Mouse (Mus musculus) hindbrain, postnatal 0 days (tissue): ENCODE data around the gene Ankrd44. TPM values are rescaled to one million over a fixed set of nuclear protein-coding genes. Genes with fewer than 3 reads are reported as not detected.

Experiments
- ATAC-seq: fragments of 200-750 bp; cut with Nextera tagmentation; 2 replicates; pipeline ENCODE4 v1.8.0; 2017; ENCODE audit warnings: mild to moderate bottlenecking, moderate TSS enrichment, moderate library complexity
- DNase-seq: peaks from one replicate; pipeline ENCODE4 v3.0.0-alpha.2; 2015; ENCODE audit warnings: low spot score
- H3K27ac ChIP-seq: fragments of 300-500 bp; sonication (generic); 2 replicates; pipeline ENCODE4 v1.5.1; 2014; ENCODE audit warnings: mild to moderate bottlenecking
- H3K27me3 ChIP-seq: fragments of 300-500 bp; sonication (generic); 2 replicates; pipeline ENCODE4 v1.6.1; 2014; ENCODE audit warnings: low read length, mixed read lengths; ENCODE audit not compliant: insufficient read depth
- H3K36me3 ChIP-seq: fragments of 300-500 bp; sonication (generic); 2 replicates; pipeline ENCODE4 v1.6.1; 2014; ENCODE audit warnings: low read length, mixed read lengths; ENCODE audit not compliant: insufficient read depth
- H3K4me1 ChIP-seq: fragments of 300-500 bp; sonication (generic); 2 replicates; pipeline ENCODE4 v1.6.1; 2014; ENCODE audit warnings: antibody characterized with exemption, low read length, mixed read lengths; ENCODE audit not compliant: insufficient read depth
- H3K4me2 ChIP-seq: fragments of 300-500 bp; sonication (generic); 2 replicates; pipeline ENCODE4 v1.6.1; 2014; ENCODE audit warnings: low read depth, mild to moderate bottlenecking, low read length, moderate library complexity, mixed read lengths
- H3K4me3 ChIP-seq: fragments of 300-500 bp; sonication (generic); 2 replicates; pipeline ENCODE4 v1.5.1; 2014; ENCODE audit warnings: low read length
- H3K9ac ChIP-seq: fragments of 300-500 bp; sonication (generic); replicated peaks from 2 replicates; pipeline ENCODE4 v1.6.1; 2014; ENCODE audit warnings: mild to moderate bottlenecking, low read length, moderate library complexity, mixed read lengths
- H3K9me3 ChIP-seq: fragments of 300-500 bp; sonication (generic); 2 replicates; pipeline ENCODE4 v1.6.1; 2016; ENCODE audit warnings: low read length, mixed read lengths
- CTCF ChIP-seq: IDR thresholded peaks from 2 replicates; pipeline ENCODE4 v1.5.1; 2016; ENCODE audit warnings: antibody characterized with exemption, control low read depth, low read depth
- WGBS: fragments of 180-500 bp; shearing (Covaris S2); extraction: QIAGEN DNeasy Blood & Tissue Kit; methylation state at CpG from one replicate; pipeline ENCODE4 v1.1.7; 2014; 5-methylcytosine and 5-hydroxymethylcytosine counted together
- polyA plus RNA-seq: library from polyadenylated mRNA; unstranded; fragments of >200 nt; fragmentation: Nextera tagmentation; extraction: Ambion mirVana; gene quantifications from 2 replicates; pipeline ENCODE4 v1.2.1, GENCODE M21; 2015
- total RNA-seq: library from RNA; depleted of rRNA; stranded (reverse); fragments of >200 nt; gene quantifications from 2 replicates; pipeline ENCODE4 v1.2.3, GENCODE M21; 2014

Gene Ankrd44
- total and polyA plus RNA-seq, 2 experiments from 2014 or later = 13.7 to 82.9 TPM

DNA sequence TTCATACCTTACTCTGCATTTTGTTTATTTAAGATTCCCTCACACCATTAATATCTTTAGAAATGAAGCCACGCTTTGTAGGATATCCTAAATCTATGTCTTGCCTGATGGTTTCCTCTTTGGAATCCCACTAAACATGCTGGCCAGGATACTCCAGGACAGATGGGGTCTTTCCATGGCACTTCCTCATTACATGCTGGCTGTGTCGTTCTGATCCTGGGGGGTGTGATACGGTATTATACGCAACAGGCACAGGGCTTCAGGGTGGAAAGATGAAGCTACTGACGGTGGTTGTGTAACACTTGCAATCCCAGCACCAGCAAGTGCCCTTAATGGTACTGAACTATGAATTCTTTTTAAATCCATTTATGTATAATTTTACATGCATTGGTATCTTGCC is 182.0 kb downstream of the Ankrd44 start:
- H3K4me2 ChIP-seq = no peak overlapping the region
- H3K9ac ChIP-seq = no peak overlapping the region
- no peaks in the 10 kb centered on the region for H3K9me3 ChIP-seq
- no peak for TF ChIP-seq CTCF
- DNase-seq (no peak), ATAC-seq (no peak)
- 64% methylated on average over 5 of the region's 5 CpGs for WGBS
- H3K27me3 ChIP-seq = no peaks in the 10 kb centered on the region
- H3K36me3 ChIP-seq = no peaks in the 10 kb centered on the region
- H3K27ac ChIP-seq = no peak overlapping the region
- no peaks in the 10 kb centered on the region for H3K4me1 ChIP-seq
- no peak overlapping the region for H3K4me3 ChIP-seq

DNA sequence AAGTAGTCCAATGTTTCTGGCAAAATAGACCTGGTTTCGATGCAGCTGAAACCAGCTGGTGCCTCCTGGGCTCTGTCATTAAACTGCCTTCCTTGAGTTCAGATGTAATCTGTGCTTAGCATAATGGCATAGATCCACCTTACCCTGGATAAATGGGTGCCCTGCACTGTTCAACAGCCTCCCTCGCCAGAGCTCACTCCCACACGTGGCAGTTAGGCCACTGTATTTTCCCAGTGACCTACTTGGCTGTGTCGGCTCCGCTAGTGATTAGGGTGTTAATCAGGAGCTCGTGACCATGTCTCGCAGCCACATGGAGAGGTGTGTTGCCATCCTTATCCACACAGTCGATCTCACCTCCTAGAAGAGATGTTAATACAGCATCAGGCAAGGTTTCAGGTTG is 183.1 kb downstream of the Ankrd44 start:
- no peaks in the 10 kb centered on the region for H3K27me3 ChIP-seq
- no peaks in the 10 kb centered on the region for H3K9me3 ChIP-seq
- H3K36me3 ChIP-seq = no peaks in the 10 kb centered on the region
- H3K4me3 ChIP-seq = no peak overlapping the region
- H3K27ac ChIP-seq = no peak overlapping the region
- WGBS = 69% methylated on average over 8 of the region's 8 CpGs
- H3K4me1 ChIP-seq = no peaks in the 10 kb centered on the region
- H3K9ac ChIP-seq = no peak overlapping the region
- ATAC-seq (no peak), DNase-seq (no peak)
- H3K4me2 ChIP-seq = no peak overlapping the region
- no peak for TF ChIP-seq CTCF

DNA sequence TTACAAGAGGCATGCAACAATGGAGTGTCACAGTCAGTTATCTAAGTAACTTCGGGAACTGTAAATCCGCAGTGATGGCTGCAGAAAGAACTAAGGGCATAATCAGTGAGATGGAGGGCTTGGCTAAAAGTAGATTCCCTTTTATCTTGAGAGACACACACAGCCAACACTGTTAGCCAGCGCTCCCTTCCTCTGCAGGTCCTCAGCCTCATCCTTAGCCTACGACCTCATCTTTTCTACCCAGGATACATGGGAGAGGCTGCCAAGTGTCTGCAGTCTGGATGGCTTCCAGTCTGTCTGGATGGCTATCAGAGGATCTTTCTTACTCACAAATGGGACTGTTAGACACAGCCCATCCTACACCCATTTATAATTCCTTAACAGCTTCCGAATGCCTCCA is 185.3 kb downstream of the Ankrd44 start:
- no peak overlapping the region for H3K4me3 ChIP-seq

DNA sequence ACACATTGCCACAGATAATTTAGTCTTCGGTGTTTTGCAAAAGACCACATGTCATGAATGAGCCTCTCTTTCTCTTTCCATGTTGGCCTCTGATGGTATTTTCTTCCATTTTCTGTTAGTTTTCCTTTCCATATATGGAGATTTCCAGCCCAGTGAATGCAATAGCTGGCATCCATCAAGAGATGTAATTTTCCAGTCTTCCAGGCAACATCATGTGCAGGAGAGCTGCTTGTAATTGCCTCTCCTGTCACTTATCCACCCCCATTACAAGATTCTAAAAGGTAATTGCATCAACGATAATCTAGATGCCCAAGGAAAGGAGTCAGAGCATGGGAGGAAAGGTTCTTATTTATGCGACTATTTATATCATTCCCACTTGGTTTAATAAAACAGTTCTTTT is 188.7 kb downstream of the Ankrd44 start:
- H3K4me2 ChIP-seq = no peak overlapping the region
- no peaks in the 10 kb centered on the region for H3K9me3 ChIP-seq
- H3K9ac ChIP-seq = no peak overlapping the region
- no peak overlapping the region for H3K27ac ChIP-seq
- peaks cover 6% of the 10 kb centered on the region; the same call in 1 of the 2 replicates for H3K4me1 ChIP-seq
- ATAC-seq (no peak), DNase-seq (no peak)
- no peak for TF ChIP-seq CTCF
- H3K36me3 ChIP-seq = no peaks in the 10 kb centered on the region
- H3K4me3 ChIP-seq = no peak overlapping the region
- H3K27me3 ChIP-seq = no peaks in the 10 kb centered on the region
- 79% methylated on average over 3 of the region's 3 CpGs for WGBS

More for the DNA sequence above, 185.3 kb downstream of the Ankrd44 start:
- DNase-seq (no peak), ATAC-seq (no peak)
- no peaks in the 10 kb centered on the region for H3K27me3 ChIP-seq
- TF ChIP-seq CTCF = no peak
- H3K9me3 ChIP-seq = no peaks in the 10 kb centered on the region
- H3K36me3 ChIP-seq = no peaks in the 10 kb centered on the region
- H3K27ac ChIP-seq = no peak overlapping the region
- no peak overlapping the region for H3K4me2 ChIP-seq
- H3K9ac ChIP-seq = no peak overlapping the region
- no peaks in the 10 kb centered on the region for H3K4me1 ChIP-seq
- 54% methylated on average over 5 of the region's 5 CpGs for WGBS

DNA sequence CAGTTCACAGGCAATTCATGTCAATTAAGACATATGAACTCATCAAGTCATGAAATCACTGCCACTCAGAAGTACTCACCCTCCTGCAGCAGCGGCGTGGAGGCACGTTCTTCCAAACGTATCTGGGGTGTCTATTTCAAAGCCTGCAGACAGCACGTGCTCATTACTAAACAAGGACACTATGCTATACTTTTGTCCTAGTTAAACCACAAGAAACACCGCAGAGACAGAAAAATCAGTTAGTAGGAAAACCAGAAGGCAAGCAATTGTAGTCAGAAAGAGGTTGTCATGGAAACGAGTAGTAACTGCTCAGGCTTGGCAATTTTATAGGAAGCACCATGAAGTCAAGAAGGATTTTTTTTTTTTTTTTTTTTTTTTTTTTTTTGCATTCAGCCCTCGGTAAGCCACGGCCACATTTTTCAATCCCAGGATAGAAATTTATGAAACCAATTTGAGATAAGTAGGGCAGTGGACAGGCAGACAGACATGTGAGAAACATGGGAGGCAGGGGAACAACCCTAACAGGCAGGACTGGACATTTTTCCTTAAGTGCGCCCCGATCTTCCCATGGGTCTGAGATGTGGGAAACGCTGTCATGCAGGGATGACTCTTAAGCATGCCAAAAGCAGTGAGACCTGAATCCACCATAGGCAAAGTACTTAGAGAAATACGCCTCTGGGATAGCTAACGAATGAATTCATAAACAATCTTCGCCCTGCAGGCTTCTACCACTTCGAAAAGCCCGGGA is 191.1 kb downstream of the Ankrd44 start:
- DNase-seq (peak; percentile 68), ATAC-seq (peak; percentile 55)
- no peaks in the 10 kb centered on the region for H3K9me3 ChIP-seq
- no peaks in the 10 kb centered on the region for H3K36me3 ChIP-seq
- no peak overlapping the region for H3K4me2 ChIP-seq
- H3K27ac ChIP-seq = 0 out of 2 replicates have a peak overlapping the region, but pooled peaks have one; percentile 20
- WGBS = 45% methylated on average over 17 of the region's 17 CpGs
- no peak overlapping the region for H3K9ac ChIP-seq
- no peaks in the 10 kb centered on the region for H3K27me3 ChIP-seq
- no peak for TF ChIP-seq CTCF
- H3K4me3 ChIP-seq = no peak overlapping the region
- H3K4me1 ChIP-seq = peaks cover 6% of the 10 kb centered on the region; the same call in 1 of the 2 replicates

DNA sequence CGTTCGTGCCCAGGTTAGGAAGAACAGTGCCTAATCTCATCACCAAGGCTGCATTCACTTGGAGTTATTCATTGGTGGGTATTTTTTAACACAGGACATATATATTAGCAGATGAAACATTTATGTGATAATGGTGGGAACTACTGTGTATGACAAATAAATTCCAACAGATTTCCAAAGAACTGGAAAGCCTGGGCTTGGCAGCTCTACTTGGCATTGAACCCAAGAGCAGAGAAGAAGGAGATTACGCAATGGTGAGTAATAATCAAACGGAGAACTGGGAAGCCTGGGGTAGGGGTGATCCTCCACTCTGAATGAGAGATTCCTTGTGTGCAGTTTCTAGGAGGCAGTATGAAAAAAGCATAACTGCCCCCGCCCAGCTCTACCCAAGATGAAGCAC is 196.9 kb downstream of the Ankrd44 start:
- WGBS = 92% methylated on average over 5 of the region's 5 CpGs
- Histone ChIP-seq H3K27ac (no peak overlapping the region), H3K9me3 (no peaks in the 10 kb centered on the region)

DNA sequence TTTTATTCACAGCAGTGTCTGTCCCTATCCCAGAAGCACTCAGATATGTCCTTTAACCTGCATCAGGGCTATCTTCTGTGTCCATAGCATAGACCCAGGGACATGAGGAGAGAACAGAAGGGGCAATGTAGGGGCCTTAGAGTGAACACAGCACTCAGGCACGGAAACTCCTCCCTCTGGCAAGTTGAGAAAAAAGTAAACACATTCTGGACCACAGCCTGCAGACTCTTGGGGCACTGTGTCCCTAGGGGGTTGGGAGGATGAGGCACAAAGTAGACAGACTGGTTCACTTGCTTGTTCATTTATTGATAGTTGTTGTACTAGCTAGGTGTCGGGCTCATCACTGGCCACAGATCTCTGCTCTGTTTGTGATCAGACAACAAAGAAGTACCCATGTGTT is 199.6 kb downstream of the Ankrd44 start:
- no peak for ATAC-seq
- no peak overlapping the region for H3K4me3 ChIP-seq
- no peaks in the 10 kb centered on the region for H3K27me3 ChIP-seq
- peaks cover 3% of the 10 kb centered on the region; the same call in 1 of the 2 replicates for H3K36me3 ChIP-seq
- no peak overlapping the region for H3K27ac ChIP-seq
- no peaks in the 10 kb centered on the region for H3K9me3 ChIP-seq
- H3K9ac ChIP-seq = no peak overlapping the region
- H3K4me1 ChIP-seq = no peaks in the 10 kb centered on the region
- no peak overlapping the region for H3K4me2 ChIP-seq
- whole genome bisulfite sequencing = 68% methylated on average over 2 of the region's 2 CpGs
- no peak for TF ChIP-seq CTCF
- no peak for DNase-seq

More for the DNA sequence above, 196.9 kb downstream of the Ankrd44 start:
- no peak overlapping the region for H3K4me2 ChIP-seq
- H3K36me3 ChIP-seq = peaks cover 3% of the 10 kb centered on the region; the same call in 1 of the 2 replicates
- no peaks in the 10 kb centered on the region for H3K27me3 ChIP-seq
- no peak for TF ChIP-seq CTCF
- ATAC-seq (no peak), DNase-seq (no peak)
- no peak overlapping the region for H3K4me3 ChIP-seq
- H3K9ac ChIP-seq = no peak overlapping the region
- H3K4me1 ChIP-seq = no peaks in the 10 kb centered on the region
